Mouse (Mus musculus): ENCODE results near the gene Ncoa3.

DNA sequence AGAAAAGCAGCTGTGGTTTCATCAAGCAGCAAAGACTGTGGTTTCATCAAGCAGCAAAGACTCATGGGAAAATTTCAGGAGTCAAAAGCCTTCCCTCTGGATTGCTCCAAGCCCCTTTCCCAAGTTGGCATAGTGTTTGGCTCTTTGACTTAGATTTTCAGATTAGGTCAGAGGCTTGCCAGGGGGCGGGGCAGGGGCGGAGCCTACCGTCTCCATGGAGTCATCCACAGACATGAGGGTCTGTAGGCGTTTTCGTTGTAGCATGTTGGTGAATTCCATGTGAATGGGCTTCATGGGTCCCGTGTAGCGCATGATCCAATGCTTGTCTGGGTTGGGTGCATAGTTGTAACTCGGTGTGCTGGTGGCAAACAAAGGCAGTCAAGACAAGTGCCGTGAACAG, 96.6 kb downstream of the Ncoa3 start:
- no peak for TF ChIP-seq CTCF (IDR thresholded peaks at IDR 0.05)
- TF ChIP-seq POLR2A (IDR thresholded peaks at IDR 0.05; ENCODE audit: insufficient read depth, low read depth, low read length) = no peak
- TF ChIP-seq EP300 (IDR thresholded peaks at IDR 0.05; ENCODE audit: insufficient read depth, low read depth, low read length) = no peak

Measured in heart, adult 2 months (tissue).